Mouse (Mus musculus) CD4-positive, CD25-positive, alpha-beta regulatory T cell, adult 2 months (primary cell): ENCODE results near the gene Uvssa.
"Not testable (repeated sequence)": the region's sequence is repeated elsewhere in the genome, so short reads cannot be mapped to it uniquely, and the experiment has no call there.

ENCODE experiments used
- DNase-seq: peaks from one replicate; pipeline ENCODE4 v3.0.0-alpha.2; 2012; ENCODE audit warnings: low read depth, low spot score

Gene Uvssa

GRCm38 (mm10) chr5:33378302-33378854, at the start of gene Uvssa:
Uvssa (plus strand) TSS chr5:33378549.
- DNase-seq, result peak; percentile 100

- DNase-seq, result no peak
Measured at GRCm38 (mm10) chr5:33334381-33335272, 43.7 kb upstream of the Uvssa start.

- peak; percentile 98 for DNase-seq
Measured at GRCm38 (mm10) chr5:33335273-33335976, 42.9 kb upstream of the Uvssa start, which contains the start of gene Maea. Maea (plus strand) TSS chr5:33335509.

GRCm38 (mm10) chr5:33335977-33336360, 42.4 kb upstream of the Uvssa start:
- DNase-seq, result peak; percentile 47

- DNase-seq, result no peak
Measured at GRCm38 (mm10) chr5:33337206-33337605, 41.1 kb upstream of the Uvssa start.

GRCm38 (mm10) chr5:33341165-33341564, 37.2 kb upstream of the Uvssa start:
- no peak for DNase-seq

GRCm38 (mm10) chr5:33342248-33342647, 36.1 kb upstream of the Uvssa start:
- not testable (repeated sequence) for DNase-seq

- DNase-seq, result no peak
Measured at GRCm38 (mm10) chr5:33342821-33343220, 35.5 kb upstream of the Uvssa start.

- DNase-seq, result no peak
Measured at GRCm38 (mm10) chr5:33343571-33343970, 34.8 kb upstream of the Uvssa start.

GRCm38 (mm10) chr5:33344070-33344469, 34.3 kb upstream of the Uvssa start:
- DNase-seq, result no peak

GRCm38 (mm10) chr5:33347620-33348019, 30.7 kb upstream of the Uvssa start:
- no peak for DNase-seq

GRCm38 (mm10) chr5:33349205-33349604, 29.1 kb upstream of the Uvssa start:
- DNase-seq, result no peak

GRCm38 (mm10) chr5:33349706-33350105, 28.6 kb upstream of the Uvssa start:
- DNase-seq, result no peak

- no peak for DNase-seq
Measured at GRCm38 (mm10) chr5:33351556-33352272, 26.6 kb upstream of the Uvssa start.

- DNase-seq, result no peak
Measured at GRCm38 (mm10) chr5:33352273-33352645, 26.1 kb upstream of the Uvssa start.

GRCm38 (mm10) chr5:33353011-33353410, 25.3 kb upstream of the Uvssa start:
- no peak for DNase-seq

- no peak for DNase-seq
Measured at GRCm38 (mm10) chr5:33357494-33357893, 20.9 kb upstream of the Uvssa start.

GRCm38 (mm10) chr5:33358467-33358866, 19.9 kb upstream of the Uvssa start:
- no peak for DNase-seq

- DNase-seq, result no peak
Measured at GRCm38 (mm10) chr5:33363263-33363662, 15.1 kb upstream of the Uvssa start.

GRCm38 (mm10) chr5:33368651-33369050, 9.7 kb upstream of the Uvssa start:
- DNase-seq, result no peak

GRCm38 (mm10) chr5:33371137-33371536, 7.2 kb upstream of the Uvssa start:
- peak; percentile 34 for DNase-seq

- no peak for DNase-seq
Measured at GRCm38 (mm10) chr5:33371668-33372067, 6.7 kb upstream of the Uvssa start.
